Mouse (Mus musculus) 416B (cell line): ENCODE data around the gene Pitpnc1.

Experiments used
- DNase-seq: peaks from one replicate; pipeline ENCODE4 v3.0.0; 2011; ENCODE audit warnings: low read depth

Gene Pitpnc1

GRCm38 (mm10) chr11:107373154-107373553 is 97.3 kb downstream of the Pitpnc1 start:
- no peak for DNase-seq

- no peak for DNase-seq
Measured at GRCm38 (mm10) chr11:107372688-107373087, 97.8 kb downstream of the Pitpnc1 start.

- peak; percentile 73 for DNase-seq
Measured at GRCm38 (mm10) chr11:107370476-107370875, 100.0 kb downstream of the Pitpnc1 start.

DNA sequence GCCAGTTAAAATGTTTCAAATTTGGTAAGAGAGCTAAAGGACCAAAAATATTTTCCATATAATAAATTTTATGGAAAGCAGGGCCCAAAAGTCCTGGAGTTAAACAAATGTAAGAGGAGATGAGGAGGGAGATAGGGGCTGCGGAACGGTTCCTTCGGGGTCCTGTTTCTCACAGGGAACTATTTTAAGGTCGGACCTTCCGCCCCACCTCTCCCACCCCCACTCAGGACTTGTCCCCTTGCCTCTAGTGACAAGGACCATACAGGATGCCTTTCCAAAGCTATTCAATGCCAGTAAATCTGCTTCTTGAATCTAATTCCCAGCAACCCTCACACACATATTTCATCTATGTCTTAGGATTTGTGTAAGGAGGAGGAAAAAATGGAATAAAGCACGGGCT is 100.8 kb downstream of the Pitpnc1 start:
- DNase-seq: no peak

GRCm38 (mm10) chr11:107365938-107366712 is 104.4 kb downstream of the Pitpnc1 start:
- DNase-seq: no peak

GRCm38 (mm10) chr11:107358695-107359094 is 111.8 kb downstream of the Pitpnc1 start:
- DNase-seq: no peak

GRCm38 (mm10) chr11:107356224-107356623 is 114.3 kb downstream of the Pitpnc1 start:
- no peak for DNase-seq

- DNase-seq: no peak
Measured at GRCm38 (mm10) chr11:107355526-107355925, 115.0 kb downstream of the Pitpnc1 start.

GRCm38 (mm10) chr11:107354499-107355143 is 115.9 kb downstream of the Pitpnc1 start:
- DNase-seq: no peak

DNA sequence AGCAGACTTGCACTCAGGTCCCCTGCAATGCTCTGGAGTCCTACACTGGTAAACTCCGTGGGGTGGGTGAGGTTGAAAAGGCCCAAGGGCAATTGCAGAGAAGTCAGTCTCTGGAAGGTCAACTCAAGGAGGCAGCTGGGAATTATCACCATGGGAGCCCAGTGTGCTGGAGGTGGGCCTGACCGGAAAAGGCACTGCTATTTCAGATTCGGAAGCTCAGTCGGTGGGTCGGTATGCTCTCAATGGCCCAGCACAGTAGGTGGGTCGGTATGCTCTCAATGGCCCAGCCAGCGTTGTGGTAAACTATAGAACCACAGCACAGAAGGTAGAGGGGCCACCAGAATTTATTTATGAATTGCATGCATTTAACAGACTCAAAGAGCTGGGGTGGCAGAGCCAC is 117.9 kb downstream of the Pitpnc1 start:
- no peak for DNase-seq

DNA sequence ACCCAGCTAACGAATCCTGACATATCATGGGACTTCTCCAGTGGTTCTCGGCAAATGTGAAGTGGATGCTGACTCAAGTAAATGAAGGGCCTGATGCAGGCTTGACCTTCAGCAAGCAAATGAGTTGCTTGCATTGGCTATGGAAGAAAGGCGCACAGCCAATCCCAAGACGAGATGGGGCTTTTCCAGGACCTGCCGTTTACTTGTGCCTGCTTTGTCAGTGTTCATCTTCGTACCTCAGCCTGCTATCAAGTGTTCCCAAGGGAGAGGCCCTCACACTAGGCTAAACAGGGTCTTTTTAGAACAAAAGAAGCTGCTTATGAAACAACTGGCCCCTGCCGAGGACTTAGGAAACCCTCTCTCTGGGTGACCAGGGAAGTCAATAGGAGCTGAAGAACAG is 120.7 kb downstream of the Pitpnc1 start:
- no peak for DNase-seq

GRCm38 (mm10) chr11:107343031-107343430 is 127.5 kb downstream of the Pitpnc1 start:
- DNase-seq: no peak

- peak; percentile 70 for DNase-seq
Measured at GRCm38 (mm10) chr11:107342432-107342831, 128.1 kb downstream of the Pitpnc1 start.

DNA sequence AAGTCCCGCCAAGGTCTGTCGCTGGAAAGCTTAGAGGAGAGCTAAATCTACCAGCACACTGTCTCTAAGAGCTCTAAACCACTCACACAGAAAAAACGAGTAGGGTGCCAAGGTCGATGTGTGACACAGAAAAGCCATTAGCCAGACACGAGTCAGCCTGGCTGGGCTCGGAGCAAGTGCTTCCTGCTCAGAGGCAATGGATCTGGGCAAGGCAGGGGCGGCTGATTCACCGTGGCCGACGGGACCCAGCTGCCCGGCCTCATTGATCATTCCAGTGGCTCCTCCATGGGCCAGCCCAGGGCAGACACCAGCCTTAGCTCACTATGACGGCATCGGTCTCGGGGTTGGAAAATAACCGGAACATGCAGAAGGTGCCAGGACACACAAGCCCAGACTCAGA is 129.2 kb downstream of the Pitpnc1 start:
- DNase-seq: peak; percentile 61

DNA sequence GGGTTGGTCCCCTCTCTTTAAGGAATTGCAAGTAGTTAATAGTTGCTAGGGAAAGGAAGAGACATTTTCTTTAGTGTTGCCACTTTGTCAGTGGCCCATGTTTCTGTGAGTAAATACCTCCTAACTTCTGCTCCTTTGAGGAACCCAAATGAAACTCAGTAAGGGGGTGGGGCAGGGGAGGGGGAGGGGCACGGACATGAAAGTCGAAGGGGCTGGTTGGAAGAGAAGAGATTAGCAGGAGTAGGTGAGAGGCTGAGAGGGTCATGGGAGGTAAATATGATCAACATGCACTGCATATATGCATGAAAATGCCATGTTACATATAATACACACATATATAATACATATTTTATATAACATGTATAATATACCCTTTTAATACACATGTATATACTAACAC is 129.7 kb downstream of the Pitpnc1 start:
- DNase-seq: no peak

DNA sequence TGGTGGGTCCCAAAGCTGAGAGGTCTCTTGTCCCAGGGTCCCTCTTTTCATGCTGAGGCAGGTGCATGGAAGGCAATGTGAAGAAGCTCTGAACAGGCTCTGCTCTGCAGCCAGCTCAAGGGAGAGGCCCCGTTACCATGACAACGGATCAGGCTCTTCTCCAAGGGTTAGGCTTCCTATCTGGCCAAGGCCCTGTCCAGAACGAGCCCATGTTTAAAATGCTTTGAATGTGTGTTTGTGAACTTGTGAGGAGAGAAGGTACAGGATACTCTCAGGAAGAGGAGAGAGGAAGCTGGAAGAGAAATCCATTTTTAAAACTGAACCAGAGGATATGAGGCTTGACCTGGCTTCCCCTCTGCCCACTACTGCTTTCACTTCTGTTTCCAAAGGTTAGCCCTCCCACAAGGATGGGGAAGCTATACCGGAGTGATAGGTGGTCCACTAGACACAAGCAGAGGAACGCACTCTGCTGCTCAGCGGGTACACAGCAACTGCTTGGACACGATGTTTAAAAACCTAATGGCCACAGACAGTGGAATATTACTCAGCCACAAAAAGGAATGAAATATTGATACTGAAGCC is 131.2 kb downstream of the Pitpnc1 start:
- no peak for DNase-seq

GRCm38 (mm10) chr11:107337391-107338148 is 132.9 kb downstream of the Pitpnc1 start:
- no peak for DNase-seq

- DNase-seq: no peak
Measured at GRCm38 (mm10) chr11:107335756-107336155, 134.7 kb downstream of the Pitpnc1 start.

DNA sequence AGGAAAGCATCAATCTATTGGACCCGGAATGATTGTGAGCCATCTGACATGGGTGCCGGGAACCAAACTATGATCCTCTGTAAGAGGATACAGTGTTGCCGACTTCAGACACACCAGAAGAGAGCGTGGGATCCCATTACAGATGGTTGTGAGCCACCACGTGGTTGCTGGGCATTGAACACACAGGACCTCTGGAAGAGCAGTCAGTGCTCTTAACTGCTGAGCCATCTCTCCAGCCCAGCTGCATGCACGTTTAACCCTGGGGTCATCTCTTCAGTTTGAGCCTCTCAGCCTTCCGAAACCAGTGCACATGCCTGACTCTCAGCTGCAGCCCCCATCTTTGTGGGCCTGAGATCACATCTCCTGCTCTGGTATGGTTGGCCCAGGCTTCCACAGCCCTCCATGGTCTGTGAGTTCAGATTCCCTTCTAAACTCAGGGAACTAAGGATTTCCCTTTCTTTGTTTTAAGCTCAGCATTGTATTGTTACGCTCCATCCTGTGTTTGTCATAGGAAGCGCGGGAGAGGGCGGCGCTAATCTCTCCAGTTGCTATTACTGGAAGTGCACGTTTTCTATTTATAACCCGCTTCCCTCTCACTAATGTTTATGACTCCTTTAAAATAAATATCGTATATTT is 135.5 kb downstream of the Pitpnc1 start:
- DNase-seq: no peak

- no peak for DNase-seq
Measured at GRCm38 (mm10) chr11:107332905-107333304, 137.6 kb downstream of the Pitpnc1 start.

DNA sequence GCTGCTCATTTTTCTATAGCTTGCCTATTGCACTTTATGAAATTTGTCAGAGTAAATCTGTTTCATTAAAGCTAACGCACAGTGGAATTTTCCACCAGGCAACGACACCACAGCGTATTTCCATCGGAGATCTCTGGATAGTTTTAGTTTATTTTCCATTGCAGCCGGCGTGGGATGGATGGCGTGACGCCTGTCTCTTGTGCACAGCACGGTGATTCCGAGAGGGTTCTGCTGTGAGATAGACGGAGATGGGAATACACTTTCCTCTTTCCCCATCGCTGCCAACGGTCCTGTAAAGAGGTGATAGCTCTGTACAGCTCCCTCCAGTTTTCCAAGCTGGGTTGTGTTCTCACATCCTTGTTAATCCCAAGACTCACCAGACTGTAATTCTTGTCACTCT is 138.2 kb downstream of the Pitpnc1 start:
- DNase-seq: no peak

DNA sequence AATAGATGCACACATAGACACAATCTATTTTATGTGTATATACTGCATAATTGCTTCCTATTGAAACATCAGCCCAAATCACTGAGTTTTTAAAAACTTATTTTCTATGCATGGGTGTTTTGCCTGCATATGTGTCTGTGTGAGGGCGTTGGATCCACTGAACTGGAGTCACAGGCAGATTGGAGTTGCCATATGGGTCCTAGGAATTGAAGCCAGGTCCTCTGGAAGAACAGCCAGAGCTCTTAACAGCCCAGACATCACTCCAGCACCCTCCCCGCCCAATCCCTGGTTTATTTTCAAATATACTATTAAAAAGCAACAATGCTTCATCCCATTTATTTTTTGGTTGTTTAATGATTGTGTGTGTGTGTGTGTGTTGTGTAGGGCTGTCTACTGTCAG is 139.1 kb downstream of the Pitpnc1 start:
- no peak for DNase-seq
